Mouse (Mus musculus) lung, adult 18-20 months (tissue): ENCODE results near the gene Drosha.
"Not testable (repeated sequence)": the region's sequence is repeated elsewhere in the genome, so short reads cannot be mapped to it uniquely, and the experiment has no call there.

Experiments
- DNase-seq, 2 experiments: peaks; one replicate each; pipeline ENCODE4 v3.0.0; 2022; ENCODE audit warnings: mixed read lengths in 2 of 2

Drosha gene

GRCm38 (mm10) chr15:12824197-12824952, at the start of gene Drosha, which contains the start of gene 6030458C11Rik:
Gene Drosha, plus strand, starts transcription at chr15:12824815.
Gene 6030458C11Rik, minus strand, starts transcription at chr15:12824649.
- DNase-seq, result peak; percentile 99

GRCm38 (mm10) chr15:12781296-12781695, 43.3 kb upstream of the Drosha start:
- no peak for DNase-seq

- no peak for DNase-seq
These were observed 42.8 kb upstream of the Drosha start for GRCm38 (mm10) chr15:12781729-12782326.

- no peak for DNase-seq
These were observed 36.1 kb upstream of the Drosha start for GRCm38 (mm10) chr15:12788536-12788935.

GRCm38 (mm10) chr15:12789406-12789867, 35.2 kb upstream of the Drosha start:
- DNase-seq, result no peak

- no peak for DNase-seq
These were observed 30.3 kb upstream of the Drosha start for GRCm38 (mm10) chr15:12794311-12794710.

- peak in 1 of 2 experiments; percentile 60 for DNase-seq
These were observed 29.1 kb upstream of the Drosha start for GRCm38 (mm10) chr15:12795457-12795894.

GRCm38 (mm10) chr15:12795909-12796470, 28.6 kb upstream of the Drosha start:
- DNase-seq, result no peak

GRCm38 (mm10) chr15:12798043-12798442, 26.6 kb upstream of the Drosha start:
- no peak for DNase-seq

- no peak for DNase-seq
These were observed 24.0 kb upstream of the Drosha start for GRCm38 (mm10) chr15:12800405-12801141.

- DNase-seq, result not testable (repeated sequence)
These were observed 23.5 kb upstream of the Drosha start for GRCm38 (mm10) chr15:12801142-12801506.

- DNase-seq, result no peak
These were observed 19.5 kb upstream of the Drosha start for GRCm38 (mm10) chr15:12805071-12805470.

GRCm38 (mm10) chr15:12807088-12807487, 17.5 kb upstream of the Drosha start:
- no peak for DNase-seq

- no peak for DNase-seq
These were observed 15.3 kb upstream of the Drosha start for GRCm38 (mm10) chr15:12809305-12809704.

GRCm38 (mm10) chr15:12812646-12813045, 12.0 kb upstream of the Drosha start:
- no peak for DNase-seq

- DNase-seq, result no peak
These were observed 7.0 kb upstream of the Drosha start for GRCm38 (mm10) chr15:12817592-12817991.

GRCm38 (mm10) chr15:12822416-12823395, 1.9 kb upstream of the Drosha start:
- DNase-seq, result no peak

- no peak for DNase-seq
These were observed 1.0 kb upstream of the Drosha start for GRCm38 (mm10) chr15:12823455-12824119.

- peak in 1 of 2 experiments; percentile 22 for DNase-seq
These were observed 350 bp downstream of the Drosha start for GRCm38 (mm10) chr15:12824965-12825364.

GRCm38 (mm10) chr15:12825408-12825807, 793 bp downstream of the Drosha start:
- DNase-seq, result no peak

- no peak for DNase-seq
These were observed 5.3 kb downstream of the Drosha start for GRCm38 (mm10) chr15:12829878-12830277.
